Mouse (Mus musculus): ENCODE measurements around the gene Ovol2.

DNA sequence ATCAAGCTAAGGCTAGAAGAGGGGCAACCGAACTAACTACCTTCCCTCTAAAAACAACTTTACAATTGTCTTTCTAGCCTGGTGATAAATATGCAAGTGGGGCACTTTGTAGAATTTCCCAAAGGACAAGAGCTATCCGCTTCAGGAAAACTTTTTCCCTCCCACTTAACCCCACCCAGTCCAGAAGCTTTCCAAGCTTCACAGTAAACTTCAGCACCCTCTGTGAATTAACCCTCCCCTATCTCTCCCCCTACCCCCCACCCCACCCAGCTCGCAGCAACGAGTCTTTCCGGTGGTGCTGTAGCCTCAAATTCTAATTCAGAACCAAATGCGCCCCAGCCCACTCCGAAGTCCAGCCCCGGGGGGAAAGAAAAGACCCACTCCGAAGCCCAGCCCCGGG lies 2.5 kb downstream of the Ovol2 start:
- no peak for TF ChIP-seq POLR2A (IDR thresholded peaks at IDR 0.05; ENCODE audit: insufficient read depth, low read depth, low read length)
- TF ChIP-seq CTCF (IDR thresholded peaks at IDR 0.05; ENCODE audit: insufficient read depth, low read depth, low read length), result no peak

Data from olfactory bulb, adult 2 months (tissue).